Mouse (Mus musculus) small intestine, adult 2 months (tissue): Measurements from ENCODE around the gene Dennd1a.

Experiments used
- CTCF ChIP-seq: fragments of 200-500 bp; IDR thresholded peaks from 2 replicates; pipeline ENCODE4 v1.5.1; 2012; ENCODE audit warnings: low read depth, mild to moderate bottlenecking, control low read depth, inconsistent platforms, low read length, moderate library complexity, mixed read lengths; ENCODE audit not compliant: insufficient replicate concordance, insufficient read length; ENCODE audit errors: extremely low read depth
- POLR2A ChIP-seq: fragments of 200-500 bp; IDR thresholded peaks from 2 replicates; pipeline ENCODE4 v1.6.1; 2012; ENCODE audit warnings: low read depth, mild to moderate bottlenecking, control low read depth, inconsistent platforms, low read length, moderate library complexity

- TF ChIP-seq CTCF (no peak), POLR2A (no peak)
Measured at GRCm38 (mm10) chr2:37789029-37789428, 498.2 kb downstream of the Dennd1a start.
